Mouse (Mus musculus) adrenal gland, postnatal 10 days (tissue): ENCODE data around the gene Lbh. TPM values are rescaled to one million over a fixed set of nuclear protein-coding genes. Genes with fewer than 3 reads are reported as not detected.
A peak's percentile ranks its signal among the peaks of the same experiment; 100 is the strongest.

Experiments used
- DNase-seq: peaks from one replicate; pipeline ENCODE4 v3.0.0; 2021; ENCODE audit warnings: mixed read lengths
- total RNA-seq, 2 experiments: library from RNA; stranded (reverse); gene quantifications; 2 replicates each; pipeline ENCODE4 v1.2.3; 2021

Lbh gene
- total RNA-seq, 2 experiments from 2014 or later = 52.9 to 65.8 TPM

GRCm38 (mm10) chr17:72911283-72911682 is 6.8 kb upstream of the Lbh start:
- no peak for DNase-seq

GRCm38 (mm10) chr17:72911751-72912150 is 6.4 kb upstream of the Lbh start:
- DNase-seq = no peak

- DNase-seq = no peak
Measured at GRCm38 (mm10) chr17:72914082-72914481, 4.0 kb upstream of the Lbh start.

GRCm38 (mm10) chr17:72917241-72918030 is 669 bp upstream of the Lbh start:
- DNase-seq = peak; percentile 69

GRCm38 (mm10) chr17:72918571-72919541 is 751 bp downstream of the Lbh start:
- peak; percentile 66 for DNase-seq

DNA sequence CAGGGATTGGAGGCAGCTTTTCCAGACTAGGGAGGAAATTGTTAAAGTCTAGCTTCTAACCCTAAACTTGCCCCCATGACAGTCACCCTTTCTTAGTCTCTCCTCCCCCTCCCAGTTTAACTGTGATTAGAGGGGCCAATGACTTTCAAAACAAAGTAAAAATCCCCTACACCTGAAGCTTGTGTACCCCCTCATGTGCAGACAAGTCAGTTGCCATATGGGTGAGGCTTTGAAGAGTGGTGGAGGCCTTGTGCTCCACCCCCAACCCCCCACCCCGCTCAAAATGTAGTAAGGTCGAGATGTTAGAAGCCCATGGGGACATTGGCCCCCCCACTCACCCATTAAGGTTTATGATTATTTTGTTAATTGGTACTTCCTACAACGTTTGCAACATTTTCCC is 1.5 kb downstream of the Lbh start:
- no peak for DNase-seq

DNA sequence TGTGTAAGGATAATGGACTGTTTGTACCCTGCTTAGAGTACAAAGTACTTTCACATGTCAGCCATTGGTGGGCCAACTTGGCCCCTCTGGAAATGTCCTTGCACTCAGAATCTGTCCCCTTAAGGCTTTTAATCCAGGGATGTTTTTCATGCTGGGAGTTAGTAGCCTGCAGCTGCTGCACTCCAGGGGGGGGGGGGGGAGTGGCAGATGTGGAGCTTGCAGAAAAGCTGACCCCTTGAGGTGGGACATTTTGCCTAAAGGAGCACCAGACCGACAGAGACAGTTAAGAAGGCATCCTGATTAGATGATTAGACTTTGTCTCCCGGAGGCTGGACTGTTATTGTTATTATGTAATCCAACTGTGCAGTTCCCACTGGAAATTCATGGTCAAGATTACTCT is 2.3 kb downstream of the Lbh start:
- no peak for DNase-seq

DNA sequence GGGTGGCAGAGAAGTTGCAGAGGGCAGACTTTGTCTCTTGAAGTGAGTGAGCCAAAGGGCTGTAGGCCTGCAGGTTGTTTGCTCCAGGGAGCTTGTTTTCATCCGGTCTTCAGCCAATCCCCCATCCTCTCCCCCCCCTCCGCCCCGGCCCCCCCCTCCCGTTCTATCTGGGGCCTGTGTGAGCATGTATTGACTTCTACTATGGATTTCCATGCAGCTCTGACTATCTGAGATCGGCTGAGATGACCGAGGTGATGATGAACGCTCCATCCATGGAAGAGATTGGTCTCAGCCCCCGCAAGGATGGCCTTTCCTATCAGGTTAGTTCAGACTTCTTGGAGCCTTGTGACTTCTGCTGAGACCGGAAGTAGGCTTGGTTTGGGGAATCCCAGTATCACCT is 2.9 kb downstream of the Lbh start:
- no peak for DNase-seq

DNA sequence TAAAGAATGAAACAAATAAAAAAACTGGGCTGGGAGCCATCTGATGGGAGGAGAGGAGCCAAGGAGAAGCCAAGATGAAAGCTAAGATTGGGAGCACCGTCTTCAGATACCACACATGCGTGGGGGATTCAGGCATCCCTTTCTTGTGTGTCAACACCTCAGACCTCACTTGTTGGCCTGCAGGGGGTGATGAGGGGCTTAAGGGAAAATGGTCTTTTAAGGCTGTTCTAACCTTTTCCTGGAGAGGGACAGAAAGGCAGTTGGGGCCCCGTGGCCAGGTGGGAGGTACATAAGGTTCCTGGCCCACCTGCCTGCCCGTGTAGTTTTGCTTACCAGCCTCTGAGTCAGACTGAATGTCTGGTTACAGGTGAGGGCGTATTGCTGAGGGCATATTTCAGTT is 4.1 kb downstream of the Lbh start:
- DNase-seq = no peak

GRCm38 (mm10) chr17:72923283-72923682 is 5.2 kb downstream of the Lbh start:
- no peak for DNase-seq

DNA sequence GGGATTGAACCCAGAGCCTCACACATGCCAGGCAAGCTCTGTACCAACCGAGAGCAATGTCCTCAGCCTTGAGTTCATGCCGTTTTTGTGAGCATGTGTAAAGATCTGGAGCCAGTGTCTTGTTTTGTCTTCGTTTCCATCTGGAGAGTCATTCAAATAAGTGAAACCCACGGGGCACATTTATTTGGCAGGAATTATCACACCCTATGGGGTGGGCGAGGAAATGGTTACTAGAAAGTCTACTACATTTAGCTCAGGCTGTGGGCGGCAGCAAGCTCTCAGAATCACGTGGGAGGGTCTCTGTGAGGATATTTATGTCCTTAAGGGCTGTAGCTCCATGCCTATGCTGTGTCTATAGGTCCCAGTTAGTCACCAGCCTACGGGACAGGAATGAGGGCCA is 6.2 kb downstream of the Lbh start:
- no peak for DNase-seq

- DNase-seq = no peak
Measured at GRCm38 (mm10) chr17:72925111-72925510, 7.0 kb downstream of the Lbh start.

DNA sequence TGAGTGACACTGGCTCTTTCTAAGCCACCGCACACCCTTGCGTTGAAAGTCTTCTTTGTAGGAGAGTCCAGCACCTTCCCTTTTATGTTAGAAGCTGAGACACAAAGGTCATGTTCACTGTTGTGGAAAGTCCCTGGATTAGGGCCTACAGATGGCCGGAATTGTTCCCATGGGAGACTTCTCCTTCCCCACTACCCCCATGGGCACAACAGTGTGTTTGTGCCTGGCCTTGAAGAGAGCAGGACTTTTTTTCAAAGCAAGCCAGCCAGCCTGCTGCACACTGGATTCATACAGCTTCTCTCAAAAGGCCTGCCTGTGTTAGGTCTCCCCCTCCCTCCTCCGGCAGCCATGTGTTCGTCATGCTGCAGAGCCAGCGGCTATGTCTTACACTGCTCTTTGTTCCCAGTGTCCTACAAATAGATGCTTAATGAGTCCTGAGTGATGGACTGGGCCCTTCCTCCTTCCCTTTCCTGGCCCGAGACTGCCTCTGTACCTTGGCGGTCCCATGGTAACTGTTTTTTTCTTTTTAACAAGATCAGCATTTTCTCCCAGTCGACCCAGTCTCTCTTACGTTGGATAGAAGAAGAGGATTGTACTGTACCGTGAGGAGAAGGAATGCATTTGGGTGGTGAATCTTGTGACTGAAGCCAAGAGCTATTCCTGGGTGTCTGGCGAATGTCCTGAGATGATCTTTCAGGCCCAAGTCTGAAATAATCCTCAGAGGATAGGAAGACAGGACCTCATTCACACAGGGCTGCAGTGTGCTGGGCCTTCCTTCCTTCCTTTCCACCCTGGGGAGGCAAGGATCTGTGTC is 7.9 kb downstream of the Lbh start:
- peak; percentile 69 for DNase-seq

DNA sequence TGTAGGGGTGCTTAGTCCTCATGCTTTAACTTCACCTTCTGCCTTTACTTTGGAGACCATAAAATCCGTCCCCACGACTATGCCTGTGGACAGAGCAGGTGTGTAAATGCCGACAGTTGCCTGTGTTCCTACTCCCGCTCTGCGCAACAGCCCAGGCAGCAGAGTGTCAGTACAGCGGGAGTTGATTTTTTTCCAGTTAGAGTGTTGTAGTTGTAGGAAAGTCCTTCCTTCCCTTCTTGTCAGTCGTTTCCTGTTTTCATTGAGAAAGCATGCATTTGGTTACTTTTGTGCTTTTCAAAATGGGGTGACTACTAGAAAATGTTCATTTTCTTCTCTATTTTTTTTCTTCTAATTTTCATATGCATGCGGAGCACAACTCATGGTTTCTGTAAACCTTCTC is 8.9 kb downstream of the Lbh start:
- no peak for DNase-seq

DNA sequence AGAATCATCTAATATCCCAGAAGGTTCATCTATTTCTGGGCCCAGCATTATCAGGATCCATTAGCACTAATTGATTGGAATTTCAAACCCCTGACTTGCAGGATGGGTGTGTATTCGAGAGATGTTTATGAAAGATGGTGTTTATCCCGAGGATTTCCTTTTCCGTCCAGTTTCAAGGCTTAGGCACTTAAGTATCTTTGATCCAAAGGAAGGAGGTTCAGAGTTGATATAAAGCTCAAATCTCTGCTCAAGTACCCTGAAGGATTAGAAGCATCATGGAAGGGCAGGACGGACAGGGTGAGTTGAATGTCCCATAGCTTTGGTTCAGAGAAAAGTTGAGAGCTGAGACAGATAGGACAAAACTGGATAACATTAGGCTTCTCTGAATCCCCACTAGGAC is 15.0 kb downstream of the Lbh start:
- no peak for DNase-seq

GRCm38 (mm10) chr17:72934146-72934545 is 16.0 kb downstream of the Lbh start:
- no peak for DNase-seq

DNA sequence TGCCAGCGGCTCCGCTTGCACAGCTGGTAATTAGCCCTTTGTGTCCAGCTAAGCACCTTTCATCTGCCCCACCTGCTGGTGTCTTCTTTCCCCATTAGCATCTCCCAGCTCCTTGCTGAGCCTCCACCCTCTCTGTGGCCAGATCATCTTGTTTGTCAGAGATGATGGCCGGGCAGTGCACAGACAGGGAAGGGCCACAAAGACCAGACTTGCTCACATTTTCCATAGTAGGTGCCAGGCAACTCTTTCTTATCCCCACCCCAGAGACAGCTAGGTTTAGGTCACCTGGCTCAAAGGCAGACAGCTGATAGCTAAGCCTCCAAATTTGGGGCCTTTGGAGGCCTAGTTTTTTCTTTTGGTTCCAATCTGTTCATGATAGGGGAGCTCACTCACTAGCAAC is 16.5 kb downstream of the Lbh start:
- no peak for DNase-seq

DNA sequence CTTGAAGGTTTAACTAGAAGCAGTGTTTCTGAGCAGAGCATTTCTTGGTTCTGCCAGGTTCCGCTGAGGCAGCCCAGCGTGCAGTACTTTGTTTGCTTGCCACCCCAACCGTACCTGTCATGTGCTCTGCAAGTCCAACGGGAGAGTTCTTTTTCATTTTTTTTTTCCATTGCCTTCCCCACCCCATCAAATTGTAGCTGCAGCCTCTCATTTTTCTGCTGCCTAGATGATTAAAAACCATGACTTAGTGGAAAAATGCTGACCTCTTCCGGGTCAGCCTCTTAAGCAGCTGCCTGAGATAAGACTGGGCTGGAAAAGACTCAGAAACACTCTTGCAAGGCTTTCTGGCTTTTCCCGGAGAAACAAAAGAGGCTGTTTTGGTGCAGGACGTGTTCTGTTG is 17.8 kb downstream of the Lbh start:
- DNase-seq = no peak

DNA sequence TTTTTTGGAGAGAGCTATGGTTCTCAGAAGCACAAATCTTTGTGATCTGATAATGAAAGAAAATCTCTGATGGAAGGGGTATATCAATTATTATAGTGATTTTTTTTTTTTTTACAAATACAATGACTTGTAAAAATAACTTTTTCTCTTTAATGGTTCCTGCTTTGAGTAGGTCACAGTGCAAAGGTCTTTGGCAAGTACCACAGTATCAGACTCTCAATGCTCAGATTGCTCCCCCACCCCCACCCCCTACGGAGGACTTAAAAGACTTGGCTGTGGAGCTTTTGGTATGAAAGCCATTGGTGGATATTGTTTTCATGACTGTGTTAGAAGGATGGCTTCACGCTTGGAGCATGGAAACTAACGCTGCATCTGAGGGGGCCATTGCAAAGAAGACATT is 18.2 kb downstream of the Lbh start:
- DNase-seq = no peak

DNA sequence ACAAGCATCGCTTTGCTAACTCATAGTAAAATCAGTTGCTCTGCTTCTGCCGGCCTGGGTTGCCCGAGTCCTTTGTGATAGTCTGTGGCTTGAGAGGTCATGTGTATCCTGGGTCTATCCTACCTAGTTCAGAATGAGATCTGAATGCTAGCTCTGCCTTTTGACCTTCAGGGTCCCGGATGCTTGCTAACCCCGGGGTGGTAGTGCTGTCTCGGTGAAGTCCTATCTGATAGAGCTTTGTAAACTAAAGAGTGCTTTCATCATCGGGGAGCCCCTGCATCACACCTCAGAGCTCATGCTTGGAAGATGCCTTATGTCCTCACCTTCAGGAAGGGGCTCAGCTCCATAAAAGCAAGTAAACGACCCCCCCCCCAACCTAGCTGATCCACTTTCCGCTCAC is 19.1 kb downstream of the Lbh start:
- DNase-seq = no peak

- DNase-seq = no peak
Measured at GRCm38 (mm10) chr17:72938026-72938795, 20.1 kb downstream of the Lbh start.
